Mouse (Mus musculus) gastrocnemius, postnatal 36 days (tissue): ENCODE results near the gene Qtrt1. TPM values are rescaled to one million over a fixed set of nuclear protein-coding genes. Genes with fewer than 3 reads are reported as not detected.

Experiments
- DNase-seq, 2 experiments: peaks; one replicate each; pipeline ENCODE4 v3.0.0; 2022
- intact Hi-C: fragments of 180-260 bp; cut with DNase I; formaldehyde crosslinking; loops from one replicate; pipeline ENCODE4 v1.15.1; 2025
- total RNA-seq, 2 experiments: library from RNA; stranded (reverse); gene quantifications; 2 replicates each; pipeline ENCODE4 v1.2.3; 2021

Qtrt1 gene
- total RNA-seq, 2 experiments from 2014 or later, result 5.2 to 6.2 TPM

DNA sequence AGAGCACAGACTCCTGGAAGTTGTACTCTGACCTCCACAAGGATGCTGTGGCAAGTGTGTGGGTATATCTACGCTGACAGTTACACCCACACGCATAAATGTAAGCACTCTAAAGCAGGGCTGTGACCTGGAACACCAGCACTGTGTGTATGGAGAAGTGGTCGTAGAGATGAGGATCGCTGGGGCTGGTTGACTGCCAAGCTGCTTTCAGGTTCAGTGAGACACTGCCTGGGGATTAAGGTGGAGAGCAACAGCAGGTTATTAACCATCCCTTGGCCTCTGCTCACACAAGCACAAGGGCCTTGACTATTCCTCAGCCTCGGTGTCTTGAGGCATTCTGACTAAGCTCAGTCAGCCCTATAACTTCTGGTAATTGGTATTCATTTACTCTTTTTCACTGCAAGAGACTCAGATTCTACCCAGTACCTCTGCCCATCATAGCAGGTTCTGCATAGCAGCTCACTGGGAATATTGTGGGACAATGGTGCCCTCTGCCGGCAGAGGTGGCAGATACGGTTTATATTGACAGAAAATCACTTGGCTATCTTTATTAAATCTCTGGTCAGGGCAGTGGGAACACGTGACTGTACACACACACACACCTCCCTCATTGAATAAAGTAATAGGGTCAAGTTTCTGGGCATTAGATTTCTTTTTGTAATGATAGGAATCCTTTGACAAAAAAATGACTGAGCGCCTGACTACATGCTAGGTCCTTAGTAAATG, 1.9 kb upstream of the Qtrt1 start:
- DNase-seq, result peak; percentile 78 to 84
- intact Hi-C loops, result loop anchor here (2.0 to 10.0 kb wide), 3 partner anchors 43 to 495 kb away; partner anchors contain the start of gene Ilf3

DNA sequence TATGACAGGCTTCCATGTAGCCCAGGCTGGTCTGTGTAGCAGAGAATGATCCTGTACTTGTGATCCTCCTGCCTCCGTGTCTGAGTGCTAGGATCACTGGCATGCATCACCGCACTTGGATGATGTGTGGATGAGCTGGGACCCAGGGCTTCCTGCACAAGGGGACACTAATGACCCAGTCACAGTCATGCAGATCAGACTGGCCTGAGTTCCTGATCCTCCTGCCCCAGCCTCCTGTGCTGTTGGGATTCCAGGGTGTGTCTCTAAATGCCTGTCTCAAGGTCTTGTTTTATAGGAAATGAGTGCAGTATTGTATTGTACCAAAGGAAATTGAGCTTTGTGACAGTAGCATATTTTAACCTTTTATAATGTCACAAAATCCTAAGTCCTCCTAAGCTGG, 6.2 kb downstream of the Qtrt1 start:
- intact Hi-C loops, result loop anchor here (2.0 kb wide), 1 partner anchor 49 kb away; no protein-coding TSS in a partner anchor
- no peak for DNase-seq

DNA sequence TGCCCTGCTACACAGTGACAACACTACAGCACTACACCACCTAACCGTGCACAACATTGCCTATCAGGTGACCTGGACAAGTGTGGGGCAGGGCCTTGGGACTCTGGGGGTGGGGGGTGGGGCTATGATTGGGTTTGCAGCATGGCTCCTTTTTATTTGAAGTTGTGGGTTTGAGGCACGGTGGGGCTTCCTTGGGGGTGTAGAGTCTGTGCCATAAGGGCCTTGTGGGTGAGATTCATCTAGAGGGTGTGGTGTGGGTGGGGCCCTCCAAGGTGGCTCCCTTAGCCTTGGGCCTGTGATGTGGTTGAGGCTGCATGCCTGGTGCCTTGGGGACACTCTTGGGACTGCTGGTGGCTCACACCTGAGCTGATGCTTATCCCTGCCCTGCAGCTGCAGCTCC, 8.0 kb downstream of the Qtrt1 start:
- intact Hi-C loops, result no loop called here

DNA sequence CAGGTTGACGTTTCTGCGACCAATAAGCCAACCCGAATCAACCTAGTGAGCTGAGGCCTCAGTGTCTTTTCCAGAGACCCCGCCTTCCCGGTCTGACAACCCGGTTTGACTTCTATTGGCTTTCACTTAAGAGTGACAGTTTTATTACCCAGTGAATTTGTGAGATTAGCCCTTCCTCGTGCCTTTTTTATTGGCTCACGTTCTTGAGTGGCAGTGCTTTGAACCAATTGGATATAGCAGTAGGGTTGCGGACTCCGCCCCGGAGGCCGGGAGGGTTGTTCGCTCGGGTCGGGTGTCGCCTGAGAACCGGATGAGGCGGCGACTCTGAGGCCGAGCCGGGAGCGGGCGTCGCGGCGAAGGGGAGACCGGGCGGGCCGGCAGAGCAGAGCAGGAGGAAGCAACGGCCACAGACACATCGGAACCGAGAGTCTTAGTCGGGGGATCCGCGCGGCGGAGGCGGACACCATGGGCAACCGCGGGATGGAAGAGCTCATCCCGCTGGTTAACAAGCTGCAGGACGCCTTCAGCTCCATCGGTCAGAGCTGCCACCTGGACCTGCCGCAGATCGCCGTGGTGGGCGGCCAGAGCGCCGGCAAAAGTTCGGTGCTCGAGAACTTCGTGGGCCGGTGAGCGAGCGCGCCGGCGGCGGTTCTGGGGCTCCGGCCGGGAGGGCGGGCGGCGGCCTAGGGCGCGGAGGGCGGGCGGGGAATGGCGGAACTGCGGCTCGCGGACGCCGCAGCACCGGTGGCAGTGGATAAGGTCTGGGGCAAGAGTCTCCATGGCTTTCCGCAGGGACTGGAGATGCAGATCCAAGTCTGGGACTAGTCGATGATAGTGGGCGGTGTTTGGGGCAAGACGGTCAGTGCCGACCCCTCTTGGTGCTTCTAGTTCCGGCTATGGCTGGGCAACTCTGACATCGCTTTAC, 13.3 kb downstream of the Qtrt1 start, which contains the start of gene Dnm2:
Dnm2 (plus strand) TSS at position 278 of the 925 bp plus-strand sequence.
- intact Hi-C loops, result loop anchor here (5.0 kb wide), 1 partner anchor 37 kb away; no protein-coding TSS in a partner anchor
- peak; percentile 96 to 98 for DNase-seq

More for the DNA sequence above, 8.0 kb downstream of the Qtrt1 start:
- DNase-seq, result no peak

DNA sequence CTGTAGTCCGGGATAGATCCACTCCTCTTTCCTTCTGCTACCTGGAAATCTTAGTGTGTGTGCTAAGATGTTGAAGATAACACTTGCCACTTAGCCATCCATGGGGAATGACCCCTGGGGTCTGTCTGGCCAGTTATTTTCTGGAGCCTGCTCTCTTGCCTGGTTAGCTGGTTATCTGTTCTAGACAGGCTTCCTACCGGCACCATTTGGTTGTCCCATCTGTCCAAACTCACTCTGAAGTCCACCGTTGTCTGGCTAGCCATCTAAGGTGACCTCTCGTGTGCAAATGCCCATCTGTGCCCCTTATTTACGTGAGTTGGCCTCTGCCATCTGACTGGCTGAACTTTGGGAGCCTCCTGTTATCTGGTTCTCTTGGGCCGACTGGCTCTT, 13.9 kb downstream of the Qtrt1 start:
- no peak for DNase-seq
- intact Hi-C loops, result loop anchor here (5.0 kb wide), 1 partner anchor 37 kb away; no protein-coding TSS in a partner anchor

DNA sequence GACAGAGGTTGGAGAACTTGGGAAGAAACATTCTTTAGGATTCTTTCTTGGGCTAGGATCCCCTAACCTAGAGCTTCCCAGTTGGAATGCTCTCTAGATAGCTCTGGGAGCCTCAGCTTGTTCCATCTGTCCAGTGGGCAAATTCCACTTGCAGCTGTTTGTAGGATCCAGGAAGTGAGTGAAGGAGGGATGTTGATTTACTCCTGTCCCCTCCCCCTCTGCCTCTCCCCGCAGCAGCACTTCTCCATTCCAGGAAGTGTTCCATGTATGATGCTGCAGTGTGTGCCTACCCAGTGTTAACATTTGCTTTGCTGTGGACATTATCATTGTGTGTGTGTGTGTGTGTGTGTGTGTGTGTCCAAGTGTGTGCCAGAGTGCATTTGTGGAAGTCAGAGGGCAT, 14.4 kb downstream of the Qtrt1 start:
- intact Hi-C loops, result loop anchor here (5.0 kb wide), 1 partner anchor 36 kb away; no protein-coding TSS in a partner anchor

DNA sequence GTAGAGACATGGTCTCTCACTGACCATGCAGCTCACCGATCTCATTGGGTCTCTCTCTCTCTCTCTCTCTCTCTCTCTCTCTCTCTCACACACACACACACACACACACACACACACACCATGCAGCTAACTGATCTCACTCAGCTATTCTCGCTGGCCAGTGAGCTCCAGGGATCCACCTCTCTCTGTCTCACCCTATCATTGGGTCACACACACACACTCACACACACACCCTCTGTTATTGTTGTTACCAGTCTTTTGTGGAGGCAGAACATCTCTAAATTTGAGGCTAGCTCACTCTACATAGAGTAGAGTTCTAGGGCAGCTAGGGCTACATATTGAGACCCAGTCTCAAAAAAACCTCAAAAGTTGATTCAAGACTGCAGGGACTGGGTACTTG, 14.9 kb downstream of the Qtrt1 start:
- no peak for DNase-seq
- intact Hi-C loops, result loop anchor here (5.0 kb wide), 1 partner anchor 36 kb away; no protein-coding TSS in a partner anchor

More for the DNA sequence above, 14.4 kb downstream of the Qtrt1 start:
- DNase-seq, result no peak

DNA sequence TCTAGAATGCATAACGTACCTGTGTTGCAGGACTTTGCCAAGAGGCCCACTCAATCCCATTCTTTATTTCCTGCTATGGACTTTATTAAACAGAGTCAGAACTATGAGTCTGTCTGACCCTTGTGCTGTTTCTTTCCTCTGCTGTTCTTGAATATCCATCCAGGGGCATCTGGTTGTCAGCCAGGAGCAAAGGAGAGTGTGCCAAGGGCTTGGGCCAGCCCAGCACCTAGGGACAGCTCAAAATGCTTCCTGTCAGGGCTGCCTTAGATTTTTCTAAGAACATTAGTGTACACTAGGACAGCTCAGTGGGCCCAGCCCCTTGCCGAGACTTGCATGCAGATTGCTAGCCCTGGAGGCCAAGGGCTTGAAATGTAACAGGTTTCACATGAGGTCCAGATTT, 16.1 kb downstream of the Qtrt1 start:
- intact Hi-C loops, result loop anchor here (5.0 kb wide), 1 partner anchor 35 kb away; no protein-coding TSS in a partner anchor
- peak; percentile 50 to 62 for DNase-seq

DNA sequence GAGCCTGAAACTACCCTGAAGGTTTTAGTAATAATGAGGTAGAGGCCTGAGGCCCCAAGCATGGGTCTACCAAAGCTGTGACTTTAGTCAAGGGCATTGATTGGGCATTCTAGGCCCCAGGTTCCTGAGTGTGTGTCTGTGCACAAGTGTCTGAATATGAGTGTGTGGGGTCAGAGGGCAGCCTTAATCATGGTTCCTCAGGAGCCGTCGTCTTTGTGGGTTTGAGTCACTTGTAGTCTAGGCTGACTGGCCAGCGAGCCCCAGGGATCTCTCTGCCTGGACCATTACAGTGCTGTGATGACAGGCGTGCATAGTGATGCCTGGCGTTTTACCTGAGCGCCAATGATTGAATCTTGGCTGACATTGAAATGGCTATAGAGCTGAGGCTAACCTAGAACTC, 16.5 kb downstream of the Qtrt1 start:
- intact Hi-C loops, result loop anchor here (5.0 kb wide), 1 partner anchor 34 kb away; no protein-coding TSS in a partner anchor

DNA sequence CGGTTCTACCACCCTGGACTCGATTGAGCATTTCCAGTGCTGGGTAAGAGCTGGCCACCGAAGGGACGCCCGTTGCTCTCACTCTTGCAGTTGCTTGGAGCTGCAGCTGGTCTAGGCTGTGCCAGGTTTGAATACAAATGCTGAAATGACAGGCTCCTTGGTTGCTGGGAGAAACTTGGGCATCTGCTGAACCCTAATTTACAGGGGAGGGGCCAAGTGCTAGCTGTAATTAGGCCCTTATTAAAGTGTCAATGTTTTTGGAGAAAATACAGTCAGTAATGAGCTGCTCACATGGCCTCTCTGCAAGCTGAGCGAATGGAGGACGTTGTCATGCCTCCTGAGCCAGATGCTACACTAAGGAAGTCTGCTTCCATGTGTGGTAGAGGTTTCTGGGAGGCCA, 19.1 kb downstream of the Qtrt1 start:
- no peak for DNase-seq
- intact Hi-C loops, result no loop called here

More for the DNA sequence above, 16.5 kb downstream of the Qtrt1 start:
- no peak for DNase-seq

DNA sequence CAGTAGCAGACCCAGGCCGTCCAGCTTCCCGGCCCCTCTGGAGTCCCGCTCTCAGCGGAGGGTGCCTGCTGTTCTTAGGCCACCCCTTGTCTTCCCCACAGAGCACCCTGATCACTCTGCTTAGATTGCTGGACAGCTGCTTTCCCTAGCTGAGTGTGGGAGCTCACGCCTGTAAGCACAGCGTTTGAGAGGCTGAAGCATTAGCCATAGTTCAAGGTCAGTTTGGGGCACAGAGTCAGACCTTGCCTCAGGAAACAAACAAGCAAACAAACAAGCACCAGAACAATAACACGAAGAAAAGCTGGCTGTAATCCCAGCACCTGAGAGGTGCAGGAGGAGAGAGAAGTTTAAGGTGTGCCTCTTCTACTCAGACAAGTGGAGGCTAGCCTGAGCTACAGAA, 20.4 kb downstream of the Qtrt1 start:
- intact Hi-C loops, result no loop called here
- DNase-seq, result no peak

DNA sequence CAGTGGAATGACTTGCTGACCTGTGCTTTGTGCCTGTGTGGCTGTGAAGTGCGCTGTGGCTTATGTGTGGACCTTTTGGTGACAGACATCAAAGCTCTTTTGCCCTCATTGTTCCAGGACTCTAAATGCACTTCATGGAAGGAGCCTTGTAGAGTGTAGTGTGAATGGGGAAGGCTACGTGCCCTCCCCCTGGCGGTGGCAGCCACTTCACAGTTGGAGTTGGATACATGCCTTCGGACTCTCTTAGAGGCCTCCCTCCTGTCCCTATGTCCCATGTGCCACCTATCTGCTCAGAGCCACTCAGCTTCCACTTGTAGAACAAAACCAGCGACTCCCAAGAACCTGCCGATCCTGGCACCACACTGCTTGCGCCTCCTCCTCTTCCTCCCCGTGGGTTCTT, 22.1 kb downstream of the Qtrt1 start:
- intact Hi-C loops, result no loop called here
- no peak for DNase-seq

DNA sequence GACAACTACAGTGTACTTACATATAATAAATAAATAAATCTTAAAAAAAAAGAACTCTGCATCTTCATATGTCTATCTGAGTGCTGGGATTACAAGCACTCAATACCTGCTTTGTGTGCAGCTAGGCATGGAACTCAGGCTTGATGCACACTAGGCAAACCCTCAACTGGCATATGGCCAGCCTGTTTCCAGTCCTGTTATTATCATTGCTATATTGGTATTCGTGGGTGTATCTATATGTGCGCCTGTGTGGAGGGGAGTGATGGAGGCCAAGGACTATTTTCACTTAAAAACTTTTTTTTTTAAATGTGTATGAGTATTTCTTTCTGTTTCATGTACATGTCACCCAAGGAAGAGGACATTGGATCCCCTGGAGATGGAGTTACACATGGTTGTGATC, 22.8 kb downstream of the Qtrt1 start:
- intact Hi-C loops, result no loop called here
- DNase-seq, result no peak

DNA sequence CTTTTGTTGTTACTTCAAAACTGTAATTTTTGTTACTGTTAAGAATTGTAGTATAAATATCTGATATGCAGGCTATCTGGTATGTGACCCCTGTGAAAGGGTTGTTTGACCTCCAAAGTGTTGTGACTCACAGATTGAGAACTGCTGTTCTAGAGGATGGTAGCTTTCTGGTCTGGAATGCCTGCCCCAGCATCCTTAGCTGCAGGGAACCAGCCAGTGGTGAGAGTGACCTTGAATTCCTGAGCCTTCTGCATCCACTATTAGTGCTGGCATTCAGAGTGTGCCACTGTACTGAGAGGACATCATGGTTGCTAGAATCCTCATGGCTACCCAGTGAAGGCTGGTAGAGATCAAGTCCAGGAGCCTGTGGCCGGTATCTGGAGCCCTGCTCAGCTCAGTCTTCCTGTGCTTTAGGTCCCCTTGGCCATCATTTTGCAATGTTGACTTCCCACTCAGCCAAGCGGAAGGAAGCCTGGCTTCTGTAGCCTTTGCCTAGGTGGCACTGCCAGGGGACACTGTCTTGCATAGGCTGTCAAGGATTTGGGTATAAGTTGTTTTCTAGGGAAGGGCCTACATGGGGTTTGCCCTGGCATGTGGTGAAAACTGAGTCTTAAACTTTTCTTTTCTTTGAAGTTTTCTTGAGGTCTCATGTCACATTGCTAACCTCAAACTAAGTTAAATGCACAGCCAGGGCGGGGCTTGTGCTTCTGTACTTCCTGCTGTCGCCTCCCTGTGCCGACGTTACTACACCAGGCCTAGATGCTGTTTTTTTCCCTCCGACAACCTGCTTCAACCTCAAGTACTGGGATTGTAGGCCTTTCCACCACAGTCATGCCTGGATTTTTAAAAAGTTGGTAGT, 24.4 kb downstream of the Qtrt1 start:
- no peak for DNase-seq
- intact Hi-C loops, result no loop called here

DNA sequence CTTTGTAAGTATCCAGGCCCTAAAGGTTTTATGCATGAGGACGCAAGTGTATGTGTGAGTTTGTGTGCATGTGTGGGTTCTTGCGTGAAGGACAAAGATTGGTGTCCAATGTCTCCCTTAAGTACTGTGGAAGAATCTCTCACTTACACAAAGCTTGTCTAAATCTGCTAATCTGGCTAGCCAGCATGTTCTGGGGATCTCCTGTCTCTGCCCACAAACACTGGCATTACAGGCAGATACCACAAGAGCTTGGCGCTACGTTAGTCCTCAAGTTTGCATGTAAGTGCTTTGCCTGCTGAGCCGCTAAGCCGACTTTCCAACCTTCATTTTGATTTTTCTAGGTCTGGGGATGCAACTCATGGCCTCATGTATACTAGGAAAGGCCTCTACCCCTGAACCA, 25.9 kb downstream of the Qtrt1 start:
- intact Hi-C loops, result no loop called here
- no peak for DNase-seq

DNA sequence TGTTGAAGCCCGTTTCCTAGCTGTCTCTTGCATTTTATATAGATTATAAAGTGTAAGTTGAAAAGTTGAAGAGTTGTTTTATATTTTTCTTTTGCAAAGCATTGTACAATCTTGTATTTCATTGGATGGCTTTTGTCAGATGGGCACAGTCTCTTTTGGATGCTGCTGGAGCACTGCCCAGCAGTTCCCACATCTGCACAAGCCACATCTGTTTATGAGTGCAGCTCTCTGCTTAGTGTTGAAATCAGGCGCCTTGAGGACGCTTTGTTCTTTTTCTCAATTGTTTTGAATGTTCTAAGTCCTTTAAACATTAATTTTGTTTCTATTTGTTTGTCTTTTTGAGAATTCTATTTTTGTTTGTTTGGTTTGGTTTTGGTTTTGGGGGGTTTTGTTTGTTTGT, 26.6 kb downstream of the Qtrt1 start:
- intact Hi-C loops, result no loop called here

DNA sequence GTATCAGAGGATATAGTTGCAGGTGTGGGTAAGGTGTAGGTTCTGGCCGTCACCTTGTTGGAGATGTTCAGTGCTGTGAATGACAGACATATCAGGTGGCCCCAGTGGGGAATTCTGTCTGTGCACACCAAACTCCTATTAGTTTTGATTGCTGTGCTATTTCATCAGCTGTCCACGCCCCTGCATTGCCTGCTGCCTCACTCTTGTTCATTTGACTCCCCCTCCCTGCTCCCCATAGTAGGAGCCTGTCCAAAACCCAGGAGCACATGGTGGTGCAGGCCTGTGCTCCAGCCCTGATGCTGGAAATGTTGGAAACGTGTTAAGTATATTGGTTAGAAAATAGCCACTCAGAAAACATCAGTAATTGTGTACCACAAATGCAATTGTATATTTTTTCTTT, 27.8 kb downstream of the Qtrt1 start:
- no peak for DNase-seq
- intact Hi-C loops, result no loop called here

More for the DNA sequence above, 26.6 kb downstream of the Qtrt1 start:
- peak in 1 of 2 experiments; percentile 57 for DNase-seq

DNA sequence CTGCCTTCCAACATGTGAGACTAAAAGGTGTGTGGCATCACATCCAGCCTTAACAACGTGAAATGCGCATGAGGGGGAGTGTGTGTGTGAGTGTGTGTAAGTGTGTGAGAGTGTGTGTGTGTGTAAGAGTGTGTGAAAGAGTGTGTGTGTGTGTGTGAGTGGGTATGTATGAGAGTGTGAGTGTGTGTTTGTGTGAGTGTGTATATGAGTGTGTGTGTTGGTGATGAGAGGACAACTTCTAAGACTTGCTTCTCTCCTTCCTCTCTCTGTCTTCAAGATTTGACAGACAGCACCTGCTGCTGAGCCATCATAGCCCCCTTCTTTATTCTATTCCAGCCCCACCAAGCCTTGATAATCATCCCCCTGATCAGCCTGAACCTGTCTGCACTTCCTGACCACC, 28.3 kb downstream of the Qtrt1 start:
- intact Hi-C loops, result no loop called here
- DNase-seq, result no peak

DNA sequence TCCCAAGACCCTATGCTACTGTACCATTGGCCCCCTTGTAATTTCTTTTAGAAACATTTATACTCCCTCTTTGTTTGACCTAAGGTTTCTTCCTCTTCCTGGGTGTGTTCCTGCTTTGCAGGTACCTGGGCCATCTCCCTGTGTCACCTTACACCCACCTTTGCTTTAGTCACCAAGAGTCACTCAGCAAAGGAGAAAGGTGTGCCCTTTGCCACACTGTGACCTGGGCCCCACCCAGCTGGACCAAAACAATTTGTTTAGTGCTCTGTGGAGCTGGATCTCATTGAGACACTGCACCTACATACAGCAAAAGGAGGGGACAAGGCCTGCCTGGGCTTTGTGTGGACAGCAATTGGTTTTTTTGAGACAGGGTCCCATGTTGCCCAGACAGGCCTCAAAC, 28.8 kb downstream of the Qtrt1 start:
- DNase-seq, result no peak
- intact Hi-C loops, result no loop called here

DNA sequence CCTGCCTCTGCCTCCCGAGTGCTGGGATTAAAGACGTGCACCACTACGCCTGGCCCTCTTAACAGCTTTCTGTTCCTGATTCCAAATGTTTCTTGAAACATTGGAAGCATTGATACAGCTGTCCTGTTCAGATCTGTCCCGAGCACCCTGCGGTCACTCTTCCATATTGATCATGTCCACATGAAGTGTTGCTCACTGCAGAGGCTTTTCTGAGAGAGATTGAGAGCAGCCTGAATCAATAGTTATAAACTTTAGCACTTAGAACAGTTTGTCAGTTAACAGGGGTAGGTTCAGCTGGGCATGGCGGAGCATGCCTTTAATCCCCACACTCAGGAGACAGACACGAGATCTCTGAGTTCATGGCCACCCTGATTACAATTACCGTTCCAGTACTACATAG, 32.2 kb downstream of the Qtrt1 start:
- intact Hi-C loops, result no loop called here

More for the DNA sequence above, 32.2 kb downstream of the Qtrt1 start:
- no peak for DNase-seq
